Mouse (Mus musculus): ENCODE data around the gene Zbtb16. TPM values are rescaled to one million over a fixed set of nuclear protein-coding genes. Genes with fewer than 3 reads are reported as not detected.

Gene Zbtb16
- polyA plus RNA-seq, 1 experiment from 2014 or later = 6.6 TPM

GRCm38 (mm10) chr9:48738795-48739476 lies 97.1 kb downstream of the Zbtb16 start:
- H3K27me3 ChIP-seq (ENCODE audit: control insufficient read depth, insufficient read depth, low read length) = peaks cover 2% of the 10 kb centered on the region; the same call in 1 of the 2 replicates
- H3K36me3 ChIP-seq (ENCODE audit: control insufficient read depth, insufficient read depth, low read length) = no peaks in the 10 kb centered on the region
- no peak overlapping the region for H3K9ac ChIP-seq (ENCODE audit: low read length)
- no peak overlapping the region for H3K4me2 ChIP-seq (ENCODE audit: low read depth, low read length, severe bottlenecking)
- H3K4me1 ChIP-seq (replicated peaks; ENCODE audit: control insufficient read depth, insufficient read depth, low read length) = peaks cover 23% of the 10 kb centered on the region; the same call in 1 of the 2 replicates
- no peak overlapping the region for H3K27ac ChIP-seq (ENCODE audit: low read depth, low read length)
- H3K4me3 ChIP-seq (ENCODE audit: low read depth, low read length) = no peak overlapping the region
- ATAC-seq (replicated peaks; ENCODE audit: low FRiP score) = no peak
- no peaks in the 10 kb centered on the region for H3K9me3 ChIP-seq (ENCODE audit: control insufficient read depth, low read length)
- 90% methylated on average over 9 of the region's 9 CpGs for WGBS
- DNase-seq (ENCODE audit: low spot score) = no peak

GRCm38 (mm10) chr9:48737911-48738310 lies 98.1 kb downstream of the Zbtb16 start:
- Histone ChIP-seq H3K4me2 (ENCODE audit: low read depth, low read length, severe bottlenecking) (no peak overlapping the region), H3K27ac (ENCODE audit: low read depth, low read length) (no peak overlapping the region), H3K9ac (ENCODE audit: low read length) (no peak overlapping the region), H3K4me3 (ENCODE audit: low read depth, low read length) (no peak overlapping the region), H3K36me3 (ENCODE audit: control insufficient read depth, insufficient read depth, low read length) (no peaks in the 10 kb centered on the region), H3K27me3 (ENCODE audit: control insufficient read depth, insufficient read depth, low read length) (peaks cover 2% of the 10 kb centered on the region; the same call in 1 of the 2 replicates), H3K4me1 (replicated peaks; ENCODE audit: control insufficient read depth, insufficient read depth, low read length) (peaks cover 24% of the 10 kb centered on the region; the same call in 1 of the 2 replicates), H3K9me3 (ENCODE audit: control insufficient read depth, low read length) (no peaks in the 10 kb centered on the region)
- no peak for DNase-seq (ENCODE audit: low spot score)
- ATAC-seq (replicated peaks; ENCODE audit: low FRiP score) = no peak
- 51% methylated on average over 2 of the region's 2 CpGs for WGBS

- H3K27me3 ChIP-seq (ENCODE audit: control insufficient read depth, insufficient read depth, low read length) = peaks cover 2% of the 10 kb centered on the region; the same call in 1 of the 2 replicates
- H3K4me1 ChIP-seq (replicated peaks; ENCODE audit: control insufficient read depth, insufficient read depth, low read length) = peaks cover 24% of the 10 kb centered on the region; the same call in 1 of the 2 replicates
- H3K4me2 ChIP-seq (ENCODE audit: low read depth, low read length, severe bottlenecking) = no peak overlapping the region
- no peak overlapping the region for H3K4me3 ChIP-seq (ENCODE audit: low read depth, low read length)
- WGBS = 59% methylated on average over 13 of the region's 13 CpGs
- H3K27ac ChIP-seq (ENCODE audit: low read depth, low read length) = no peak overlapping the region
- no peaks in the 10 kb centered on the region for H3K9me3 ChIP-seq (ENCODE audit: control insufficient read depth, low read length)
- DNase-seq (ENCODE audit: low spot score) (no peak), ATAC-seq (replicated peaks; ENCODE audit: low FRiP score) (no peak)
- H3K9ac ChIP-seq (ENCODE audit: low read length) = peak overlapping the region; percentile 32; the same call in 1 of the 2 replicates
- H3K36me3 ChIP-seq (ENCODE audit: control insufficient read depth, insufficient read depth, low read length) = no peaks in the 10 kb centered on the region
These were observed 98.7 kb downstream of the Zbtb16 start for GRCm38 (mm10) chr9:48737210-48737850.

GRCm38 (mm10) chr9:48736361-48737209 lies 99.4 kb downstream of the Zbtb16 start:
- peaks cover 24% of the 10 kb centered on the region; the same call in 1 of the 2 replicates for H3K4me1 ChIP-seq (replicated peaks; ENCODE audit: control insufficient read depth, insufficient read depth, low read length)
- no peak overlapping the region for H3K4me3 ChIP-seq (ENCODE audit: low read depth, low read length)
- H3K9me3 ChIP-seq (ENCODE audit: control insufficient read depth, low read length) = no peaks in the 10 kb centered on the region
- no peak for DNase-seq (ENCODE audit: low spot score)
- no peak overlapping the region for H3K9ac ChIP-seq (ENCODE audit: low read length)
- no peak overlapping the region for H3K4me2 ChIP-seq (ENCODE audit: low read depth, low read length, severe bottlenecking)
- no peak for ATAC-seq (replicated peaks; ENCODE audit: low FRiP score)
- 62% methylated on average over 10 of the region's 10 CpGs for WGBS
- peaks cover 2% of the 10 kb centered on the region; the same call in 1 of the 2 replicates for H3K27me3 ChIP-seq (ENCODE audit: control insufficient read depth, insufficient read depth, low read length)
- H3K36me3 ChIP-seq (ENCODE audit: control insufficient read depth, insufficient read depth, low read length) = no peaks in the 10 kb centered on the region
- H3K27ac ChIP-seq (ENCODE audit: low read depth, low read length) = no peak overlapping the region

GRCm38 (mm10) chr9:48735466-48736312 lies 100.3 kb downstream of the Zbtb16 start:
- Histone ChIP-seq H3K27ac (ENCODE audit: low read depth, low read length) (no peak overlapping the region), H3K4me3 (ENCODE audit: low read depth, low read length) (no peak overlapping the region), H3K27me3 (ENCODE audit: control insufficient read depth, insufficient read depth, low read length) (peaks cover 2% of the 10 kb centered on the region; the same call in 1 of the 2 replicates), H3K4me1 (replicated peaks; ENCODE audit: control insufficient read depth, insufficient read depth, low read length) (peaks cover 24% of the 10 kb centered on the region; the same call in 1 of the 2 replicates), H3K36me3 (ENCODE audit: control insufficient read depth, insufficient read depth, low read length) (no peaks in the 10 kb centered on the region), H3K9me3 (ENCODE audit: control insufficient read depth, low read length) (no peaks in the 10 kb centered on the region), H3K4me2 (ENCODE audit: low read depth, low read length, severe bottlenecking) (no peak overlapping the region), H3K9ac (ENCODE audit: low read length) (no peak overlapping the region)
- WGBS = 58% methylated on average over 12 of the region's 12 CpGs
- DNase-seq (ENCODE audit: low spot score) (no peak), ATAC-seq (replicated peaks; ENCODE audit: low FRiP score) (no peak)

GRCm38 (mm10) chr9:48734725-48735465 lies 101.1 kb downstream of the Zbtb16 start:
- 88% methylated on average over 12 of the region's 12 CpGs for WGBS
- no peaks in the 10 kb centered on the region for H3K9me3 ChIP-seq (ENCODE audit: control insufficient read depth, low read length)
- no peak overlapping the region for H3K27ac ChIP-seq (ENCODE audit: low read depth, low read length)
- no peak overlapping the region for H3K4me2 ChIP-seq (ENCODE audit: low read depth, low read length, severe bottlenecking)
- peaks cover 2% of the 10 kb centered on the region; the same call in 1 of the 2 replicates for H3K27me3 ChIP-seq (ENCODE audit: control insufficient read depth, insufficient read depth, low read length)
- ATAC-seq (replicated peaks; ENCODE audit: low FRiP score) (no peak), DNase-seq (ENCODE audit: low spot score) (no peak)
- no peak overlapping the region for H3K4me3 ChIP-seq (ENCODE audit: low read depth, low read length)
- peaks cover 23% of the 10 kb centered on the region for H3K4me1 ChIP-seq (replicated peaks; ENCODE audit: control insufficient read depth, insufficient read depth, low read length)
- H3K36me3 ChIP-seq (ENCODE audit: control insufficient read depth, insufficient read depth, low read length) = no peaks in the 10 kb centered on the region
- H3K9ac ChIP-seq (ENCODE audit: low read length) = no peak overlapping the region

GRCm38 (mm10) chr9:48733817-48734544 lies 102.0 kb downstream of the Zbtb16 start:
- no peak overlapping the region for H3K4me3 ChIP-seq (ENCODE audit: low read depth, low read length)
- no peaks in the 10 kb centered on the region for H3K9me3 ChIP-seq (ENCODE audit: control insufficient read depth, low read length)
- H3K4me1 ChIP-seq (replicated peaks; ENCODE audit: control insufficient read depth, insufficient read depth, low read length) = peaks cover 27% of the 10 kb centered on the region
- peaks cover 2% of the 10 kb centered on the region; the same call in 1 of the 2 replicates for H3K27me3 ChIP-seq (ENCODE audit: control insufficient read depth, insufficient read depth, low read length)
- no peak; the same call in 1 of the 2 replicates for ATAC-seq (replicated peaks; ENCODE audit: low FRiP score)
- no peak overlapping the region for H3K27ac ChIP-seq (ENCODE audit: low read depth, low read length)
- no peak overlapping the region; the same call in 1 of the 2 replicates for H3K9ac ChIP-seq (ENCODE audit: low read length)
- H3K36me3 ChIP-seq (ENCODE audit: control insufficient read depth, insufficient read depth, low read length) = no peaks in the 10 kb centered on the region
- WGBS = 26% methylated on average over 13 of the region's 13 CpGs
- no peak for DNase-seq (ENCODE audit: low spot score)
- no peak overlapping the region for H3K4me2 ChIP-seq (ENCODE audit: low read depth, low read length, severe bottlenecking)

Measured in forebrain, embryonic 11.5 days (tissue).